Mouse (Mus musculus) right cerebral cortex, postnatal 4 days (tissue): ENCODE results near the gene F2rl3.

Experiments used
- DNase-seq: peaks from one replicate; pipeline ENCODE4 v3.0.0-alpha.2; 2022

F2rl3 gene

DNA sequence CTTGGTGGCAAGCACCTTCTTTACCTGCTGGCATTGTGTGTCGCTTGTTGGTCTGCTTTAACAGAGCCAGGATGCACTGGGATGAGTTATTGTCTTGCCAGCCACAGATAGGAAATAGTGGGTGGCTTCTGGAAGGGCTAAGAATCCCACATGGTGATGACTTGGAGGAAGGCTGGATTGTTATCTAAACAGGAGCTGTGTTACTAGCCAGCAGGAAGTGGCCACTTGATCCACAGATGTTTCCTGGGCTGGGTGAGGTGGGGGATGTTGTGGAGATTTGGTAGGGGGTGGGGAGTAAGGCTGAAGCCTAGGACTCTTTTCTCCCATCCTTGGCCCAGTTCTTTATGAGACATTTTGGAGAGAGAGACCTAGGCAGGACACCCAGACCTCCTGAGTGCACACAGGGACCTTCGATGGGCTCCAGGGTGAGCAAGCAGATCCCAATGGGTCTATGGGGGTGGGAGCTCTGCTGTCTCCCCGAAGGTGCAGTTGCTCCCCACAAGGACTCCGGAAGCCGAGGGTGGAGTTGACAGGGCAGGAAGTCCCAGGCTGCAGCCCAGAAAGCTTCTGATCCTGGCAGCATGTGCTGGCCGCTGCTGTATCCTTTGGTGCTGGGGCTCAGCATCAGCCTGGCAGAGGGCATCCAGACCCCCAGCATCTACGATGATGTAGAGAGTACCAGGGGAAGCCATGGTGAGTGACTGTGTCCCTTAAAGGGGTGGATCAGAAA is at the start of gene F2rl3:
Gene F2rl3, plus strand, starts transcription at position 559 of the 730 bp plus-strand sequence.
- DNase-seq: no peak

DNA sequence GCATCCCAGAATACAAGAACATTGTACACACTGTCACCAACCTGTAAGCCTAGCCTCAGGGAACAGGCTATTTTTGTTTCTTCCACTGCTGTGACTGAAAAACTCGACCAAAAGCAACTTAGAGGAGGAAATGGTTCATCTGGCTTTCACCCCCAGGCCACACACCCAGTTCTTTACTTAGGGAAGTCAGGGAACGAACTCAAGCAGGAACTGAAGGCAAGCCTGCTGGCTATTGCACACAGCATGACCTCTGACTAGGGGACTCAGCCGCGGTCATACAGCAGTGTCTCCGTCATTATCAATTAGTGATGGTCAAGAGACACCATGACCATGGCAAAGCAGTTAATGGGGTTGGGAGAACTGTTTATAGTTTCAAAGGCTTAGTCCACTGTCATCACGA is 49.1 kb upstream of the F2rl3 start:
- DNase-seq: no peak

DNA sequence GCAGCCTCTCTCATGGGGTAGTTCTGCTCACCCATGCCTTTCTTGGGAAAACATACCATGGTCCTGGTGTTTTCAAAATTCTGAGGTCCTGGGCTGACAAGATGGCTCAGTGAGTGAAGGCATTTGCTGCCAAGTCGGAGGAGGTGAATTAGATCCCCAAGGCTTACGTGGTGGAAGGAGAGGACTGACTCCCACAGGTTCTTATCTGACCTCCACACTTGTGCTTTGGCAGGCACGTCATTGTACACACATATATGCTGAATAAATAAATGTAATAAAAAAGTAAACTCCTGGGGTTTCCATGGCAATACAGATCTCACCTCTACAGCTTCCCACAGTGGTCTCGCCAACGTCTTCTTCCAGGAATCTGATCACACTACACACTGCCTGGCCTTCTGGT is 45.1 kb upstream of the F2rl3 start:
- DNase-seq: no peak

DNA sequence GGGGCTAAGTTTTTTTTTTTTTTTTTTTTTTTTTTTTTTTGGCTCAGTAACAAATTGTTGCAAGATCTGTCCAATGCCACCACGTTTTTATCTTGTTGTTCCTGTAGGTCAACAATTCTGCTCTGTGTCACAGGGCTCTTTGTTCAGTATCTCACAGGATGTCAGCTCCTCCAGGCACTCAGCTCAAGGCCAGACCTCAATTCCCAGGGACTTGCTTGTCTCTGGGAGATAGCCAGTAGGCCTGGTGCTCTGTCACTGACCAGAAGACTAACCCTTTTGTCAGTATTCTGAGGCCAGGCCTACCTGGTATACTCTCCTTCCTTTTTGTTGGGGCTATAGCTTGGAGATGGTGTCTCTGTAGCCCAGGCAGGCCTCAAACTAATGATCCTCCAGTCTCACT is 41.1 kb upstream of the F2rl3 start:
- no peak for DNase-seq

DNA sequence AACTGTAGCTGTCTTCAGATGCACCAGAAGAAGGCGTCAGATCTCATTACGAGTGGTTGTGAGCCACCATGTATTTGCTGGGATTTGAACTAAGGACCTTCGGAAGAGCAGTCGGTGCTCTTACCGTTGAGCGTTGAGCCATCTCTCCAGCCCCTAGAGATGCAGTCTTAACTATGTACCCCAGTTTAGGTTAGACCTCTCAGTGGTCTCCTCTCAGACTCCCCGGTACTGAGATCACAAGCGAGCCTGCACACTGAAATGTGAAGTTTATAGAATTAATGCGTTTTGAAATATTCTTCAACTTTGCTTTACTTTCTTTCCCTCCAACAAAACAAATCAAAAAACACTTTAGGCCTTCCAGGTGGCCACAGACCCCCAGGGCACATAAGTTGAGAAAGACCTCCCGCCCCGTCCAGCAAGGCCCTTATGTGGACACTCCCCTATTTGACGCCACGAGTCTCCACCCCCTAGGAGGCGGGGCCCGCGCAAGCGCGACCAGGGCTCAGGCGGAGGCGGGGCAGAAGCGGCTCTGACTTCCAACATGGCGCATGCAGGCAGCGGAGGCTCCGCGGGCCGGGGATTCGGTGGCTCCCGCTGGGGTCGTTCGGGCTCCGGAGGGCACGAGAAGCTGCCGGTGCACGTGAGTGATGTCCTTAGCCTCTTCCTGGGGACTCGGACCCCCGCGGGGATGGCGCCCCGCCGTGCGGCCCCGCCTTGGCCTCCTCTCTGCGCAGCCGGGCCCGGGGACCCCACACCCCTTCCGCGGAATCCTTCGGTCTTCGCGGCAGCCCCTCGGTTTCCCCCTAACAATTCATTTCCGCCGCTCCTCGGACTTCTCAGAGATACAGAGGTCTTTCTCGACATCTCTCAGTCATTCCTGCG is 38.7 kb upstream of the F2rl3 start, which contains the start of gene Sin3b:
Gene Sin3b, plus strand, starts transcription at position 517 of the 882 bp plus-strand sequence.
- DNase-seq: peak; percentile 92

DNA sequence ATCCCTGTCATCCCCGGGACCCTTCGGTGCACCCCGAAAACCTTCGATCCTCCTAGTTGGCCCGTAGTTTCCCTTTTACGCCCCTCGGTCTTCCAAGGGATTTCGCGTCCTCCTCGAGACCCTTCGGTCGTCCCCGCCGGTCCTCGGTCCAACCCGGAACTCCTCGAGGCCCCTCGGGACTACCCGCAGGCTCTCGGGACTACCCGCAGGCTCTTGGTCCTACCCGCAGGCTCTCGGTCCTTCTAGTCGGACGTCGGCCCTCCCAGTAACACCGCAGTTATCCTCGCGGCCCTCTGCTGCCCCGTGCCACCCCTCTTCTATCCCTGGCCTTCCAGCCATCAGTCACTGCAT is 38.1 kb upstream of the F2rl3 start:
- peak; percentile 41 for DNase-seq

DNA sequence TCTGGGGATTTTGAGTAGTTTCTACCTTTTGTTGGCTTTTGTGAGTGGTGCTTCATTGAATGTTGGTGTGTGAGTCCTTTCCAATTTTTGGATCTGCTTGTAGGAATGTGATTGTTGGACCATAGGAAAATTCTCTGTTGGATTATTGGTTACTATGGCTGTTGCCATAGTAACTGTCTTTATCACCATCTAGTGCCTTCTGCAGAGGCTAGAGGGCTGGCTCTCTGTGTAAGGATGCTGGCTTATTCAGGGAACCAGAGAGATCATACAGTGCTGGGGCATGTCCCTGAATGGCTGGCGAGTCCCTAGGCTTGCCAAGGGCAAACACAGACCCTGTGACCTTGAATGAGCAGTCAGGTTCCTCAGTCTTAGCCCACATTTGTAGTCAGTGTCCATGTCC is 33.0 kb upstream of the F2rl3 start:
- no peak for DNase-seq

DNA sequence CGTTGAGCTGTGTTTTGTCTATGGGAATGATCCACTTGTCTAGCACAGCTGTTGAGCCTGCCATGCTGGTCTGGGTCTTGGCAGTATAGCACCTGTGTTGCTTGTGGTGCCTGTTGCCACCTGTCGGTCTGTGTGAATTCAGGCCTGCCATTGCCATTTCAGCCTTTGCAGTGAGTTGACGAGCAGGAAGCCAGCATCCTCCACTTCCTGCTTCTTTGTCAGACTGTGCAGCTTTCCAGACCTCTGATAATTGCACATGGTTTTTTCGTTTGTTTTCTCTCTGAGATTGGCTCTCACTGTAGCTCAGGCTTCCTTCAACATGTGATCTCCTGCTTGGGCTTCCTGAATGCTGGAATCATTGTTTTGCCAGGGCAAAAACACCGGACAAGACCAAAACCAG is 26.7 kb upstream of the F2rl3 start:
- no peak for DNase-seq

DNA sequence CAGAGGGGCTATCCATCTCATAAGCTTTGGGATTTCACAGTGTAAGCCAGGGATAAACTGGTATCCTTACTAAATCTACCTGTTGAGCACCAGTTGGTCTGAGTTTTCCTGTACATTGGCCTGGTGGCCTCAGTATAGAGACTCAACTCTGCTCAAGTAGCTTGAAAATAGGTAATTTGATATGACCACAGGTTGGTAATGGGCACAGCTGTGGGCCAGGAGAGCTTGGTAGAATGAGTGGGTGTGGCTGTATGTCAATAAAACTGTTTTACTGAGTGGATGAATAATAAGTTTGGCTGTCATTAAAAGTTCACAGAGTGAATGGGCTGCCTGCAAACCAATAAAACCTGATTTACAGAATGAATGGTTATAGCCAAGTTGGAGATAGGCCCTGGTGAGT is 24.8 kb upstream of the F2rl3 start:
- no peak for DNase-seq

DNA sequence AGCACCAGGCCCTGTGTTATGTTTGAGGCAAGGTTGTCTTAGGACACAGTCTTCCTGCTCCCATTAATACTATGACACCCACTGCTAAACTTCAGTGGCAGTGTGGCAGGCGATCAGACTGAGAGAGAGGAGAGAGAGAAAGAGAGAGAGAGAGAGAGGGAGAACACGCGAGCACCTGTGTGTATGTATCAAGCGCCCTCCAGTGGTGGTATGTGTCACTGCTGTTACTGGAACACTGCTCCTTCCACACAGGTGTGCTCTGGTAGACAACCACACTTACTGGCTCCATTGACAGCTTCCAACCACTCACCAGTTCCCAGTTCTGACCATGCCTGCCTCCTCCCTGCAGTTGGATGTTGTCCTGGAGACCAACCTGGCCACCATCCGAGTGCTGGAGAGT is 15.6 kb upstream of the F2rl3 start:
- peak; percentile 39 for DNase-seq

DNA sequence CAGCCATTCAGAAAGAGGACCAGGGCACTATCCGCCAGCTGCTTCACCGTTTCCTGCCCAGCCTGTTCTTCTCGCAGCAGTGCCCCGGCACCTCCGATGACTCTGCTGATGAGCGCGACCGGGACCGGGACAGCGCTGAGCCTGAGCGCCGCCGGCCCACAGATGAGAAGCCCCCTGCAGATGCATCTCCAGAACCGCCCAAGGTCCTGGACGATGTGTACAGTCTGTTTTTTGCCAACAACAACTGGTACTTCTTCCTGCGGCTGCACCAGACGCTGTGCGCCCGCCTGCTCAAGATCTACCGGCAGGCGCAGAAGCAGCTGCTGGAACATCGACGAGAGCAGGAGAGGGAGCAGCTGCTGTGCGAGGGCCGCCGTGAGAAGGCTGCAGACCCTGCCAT is 11.8 kb upstream of the F2rl3 start:
- DNase-seq: peak; percentile 1

DNA sequence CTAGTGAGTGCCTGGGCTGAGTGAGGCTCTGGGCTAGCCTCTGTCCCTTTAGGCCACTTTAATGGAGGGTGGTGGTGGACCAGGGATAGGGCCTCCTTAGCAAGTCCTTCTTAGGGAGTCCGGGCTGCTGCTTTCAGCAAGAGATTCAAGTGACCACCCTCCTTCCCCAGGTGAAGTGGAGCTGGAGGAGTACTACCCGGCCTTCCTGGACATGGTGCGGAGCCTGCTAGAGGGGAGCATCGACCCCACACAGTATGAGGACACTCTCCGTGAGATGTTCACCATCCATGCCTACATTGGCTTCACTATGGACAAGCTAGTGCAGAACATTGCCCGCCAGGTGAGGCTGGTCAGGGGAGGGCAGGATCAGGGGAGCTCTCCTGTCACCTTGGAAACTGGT is 11.4 kb upstream of the F2rl3 start:
- DNase-seq: peak; percentile 1

DNA sequence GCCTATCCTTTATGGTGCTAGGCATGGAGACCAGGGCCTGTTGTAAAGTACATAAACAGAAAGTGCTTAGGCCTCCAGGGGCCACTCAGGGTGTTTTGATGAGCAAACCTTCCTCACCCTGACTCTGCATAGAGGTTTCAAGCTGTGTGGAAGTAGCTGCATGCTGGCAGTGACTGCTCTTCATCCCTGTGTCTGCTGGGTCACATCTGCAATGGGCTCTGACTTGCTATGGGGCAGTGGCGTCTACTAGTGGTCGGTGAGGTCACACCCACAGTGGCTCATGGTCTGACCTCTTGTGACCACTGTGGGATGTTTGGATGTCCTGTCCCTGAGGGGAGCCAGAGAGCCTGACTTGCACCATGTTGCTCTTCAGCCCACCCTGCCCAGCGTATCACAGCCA is 10.6 kb upstream of the F2rl3 start:
- DNase-seq: peak; percentile 0

DNA sequence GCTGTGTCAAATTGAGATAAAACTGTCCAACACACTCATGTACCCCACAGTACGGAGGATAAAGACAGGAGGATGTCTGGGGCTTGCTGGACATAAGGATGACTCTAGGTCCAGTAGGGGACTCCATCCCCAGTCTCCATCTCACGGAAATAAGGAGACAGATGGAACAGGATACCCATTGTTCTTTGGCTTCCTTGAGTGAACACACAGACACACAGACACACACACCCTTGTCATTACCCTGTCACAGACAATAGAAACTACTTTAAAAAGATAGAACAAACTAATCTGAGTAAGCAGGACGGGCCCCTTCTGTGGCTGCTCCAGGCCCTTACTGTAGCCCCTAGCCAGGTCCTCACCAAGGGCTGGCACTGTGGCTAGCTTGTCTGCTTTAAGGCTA is 9.4 kb upstream of the F2rl3 start:
- peak; percentile 2 for DNase-seq

DNA sequence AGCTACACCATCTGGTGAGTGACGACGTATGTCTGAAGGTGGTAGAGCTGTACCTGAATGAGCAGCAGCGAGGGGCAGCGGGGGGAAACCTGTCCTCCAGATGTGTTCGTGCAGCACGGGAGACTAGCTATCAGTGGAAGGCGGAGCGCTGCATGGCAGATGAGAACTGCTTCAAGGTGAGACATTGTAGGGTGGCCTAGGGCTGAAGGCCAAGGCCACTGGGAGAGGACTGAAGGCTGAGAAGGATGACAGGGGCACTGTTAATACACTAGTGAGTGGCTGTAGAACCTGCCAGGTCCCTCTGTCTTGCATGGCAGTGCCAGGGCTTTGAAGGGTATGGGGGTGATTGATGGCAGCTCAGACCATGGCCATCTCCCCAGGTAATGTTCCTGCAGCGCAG is 8.5 kb upstream of the F2rl3 start:
- DNase-seq: no peak

DNA sequence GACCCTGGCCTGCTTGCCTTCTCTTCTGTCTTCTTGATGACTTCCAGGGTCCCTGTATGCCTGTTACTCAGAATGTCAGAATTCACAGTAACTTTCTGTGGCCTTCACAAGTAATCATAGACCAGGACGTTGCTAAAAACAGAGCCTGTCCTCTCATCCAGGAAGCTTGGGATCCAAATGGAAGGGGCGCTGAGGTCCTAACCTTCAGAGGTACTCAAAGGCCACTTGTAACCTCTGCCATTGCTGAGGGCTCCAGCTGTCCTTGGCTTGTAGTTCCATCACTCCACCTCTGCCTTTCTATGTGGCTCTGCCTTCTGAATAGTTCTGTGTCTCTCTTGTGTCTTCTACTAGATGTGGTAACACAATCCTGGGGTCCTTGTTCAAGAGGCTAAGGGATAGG is 7.9 kb upstream of the F2rl3 start:
- DNase-seq: no peak

DNA sequence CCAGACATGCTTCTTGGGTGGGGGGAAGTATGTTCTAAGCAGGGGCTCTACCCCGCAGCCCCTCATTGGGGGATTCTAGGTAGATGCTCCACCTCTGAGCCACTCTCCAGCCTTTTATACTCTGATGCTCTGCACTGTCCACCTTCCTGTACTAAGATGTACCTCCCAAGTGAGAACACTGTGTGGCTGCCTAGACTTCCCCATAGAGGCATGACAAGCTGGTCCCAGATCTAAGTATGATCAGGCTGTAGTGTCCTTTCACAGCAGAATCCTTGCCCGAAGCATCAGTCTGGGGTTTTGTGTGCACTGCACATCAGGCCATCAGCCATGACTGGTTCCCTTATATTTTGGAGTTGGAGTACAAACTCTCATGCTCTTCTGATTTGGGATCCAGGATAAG is 5.6 kb upstream of the F2rl3 start:
- DNase-seq: no peak

DNA sequence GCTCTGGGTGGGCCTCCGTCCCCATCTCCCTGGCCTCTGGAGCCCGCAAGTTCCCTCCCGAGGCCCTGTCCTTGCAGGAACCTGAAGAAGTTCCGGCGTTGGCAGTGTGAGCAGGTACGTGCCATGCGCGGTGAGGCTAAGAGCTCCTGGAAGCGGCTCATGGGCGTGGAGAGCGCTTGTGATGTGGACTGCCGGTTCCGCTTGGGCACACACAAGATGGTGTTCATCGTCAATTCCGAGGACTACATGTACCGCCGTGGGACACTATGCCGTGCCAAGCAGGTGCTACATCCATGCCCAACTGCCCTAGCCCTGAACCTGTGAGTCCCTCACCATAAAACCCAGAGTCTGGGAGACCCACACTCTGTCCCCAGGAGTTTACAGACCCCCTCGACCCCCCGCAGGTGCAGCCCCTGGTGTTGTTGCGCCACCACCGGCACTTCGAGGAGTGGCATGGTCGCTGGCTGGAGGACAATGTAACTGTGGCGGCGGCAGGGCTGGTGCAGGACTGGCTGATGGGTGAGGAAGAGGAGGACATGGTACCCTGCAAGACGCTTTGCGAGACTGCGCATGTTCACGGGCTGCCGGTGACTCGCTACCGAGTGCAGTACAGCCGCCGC is 4.8 kb upstream of the F2rl3 start:
- no peak for DNase-seq

DNA sequence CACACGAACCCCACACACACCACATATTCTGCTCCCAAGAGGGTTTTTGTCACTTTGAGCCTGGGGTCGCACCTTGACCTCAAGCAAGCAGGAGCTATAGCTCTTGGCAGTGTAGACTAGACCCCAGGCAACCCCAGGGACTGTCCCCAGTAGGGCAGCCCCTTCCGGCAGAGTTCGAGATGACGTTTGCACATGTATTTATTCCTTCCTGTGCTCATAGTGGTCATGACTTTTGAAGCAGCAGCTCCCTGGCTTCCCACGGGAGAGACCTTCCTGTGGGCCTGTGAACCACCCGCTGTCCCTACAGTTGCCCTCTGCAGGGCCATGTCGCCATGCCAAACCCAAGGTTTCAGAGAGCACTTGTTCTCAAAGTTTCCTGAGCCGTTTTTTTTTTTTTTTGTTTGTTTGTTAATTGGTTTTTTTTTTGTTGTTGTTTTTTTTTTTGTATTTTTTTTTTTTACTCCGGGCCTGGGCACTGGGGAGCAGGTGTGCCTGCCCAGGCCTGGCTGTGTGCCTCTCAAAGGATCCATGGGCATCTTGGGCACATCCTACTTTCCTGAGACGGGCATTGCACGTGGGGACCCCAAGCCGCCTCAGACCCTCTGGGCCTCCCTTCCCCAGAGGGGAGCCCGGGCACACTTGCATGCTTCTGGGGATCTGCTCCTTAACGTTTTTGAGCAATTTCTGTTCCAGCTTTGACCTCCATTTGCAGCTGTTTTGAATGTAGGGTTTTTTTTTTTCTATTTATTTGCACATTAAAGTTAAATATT is 4.1 kb upstream of the F2rl3 start:
- DNase-seq: peak; percentile 2

DNA sequence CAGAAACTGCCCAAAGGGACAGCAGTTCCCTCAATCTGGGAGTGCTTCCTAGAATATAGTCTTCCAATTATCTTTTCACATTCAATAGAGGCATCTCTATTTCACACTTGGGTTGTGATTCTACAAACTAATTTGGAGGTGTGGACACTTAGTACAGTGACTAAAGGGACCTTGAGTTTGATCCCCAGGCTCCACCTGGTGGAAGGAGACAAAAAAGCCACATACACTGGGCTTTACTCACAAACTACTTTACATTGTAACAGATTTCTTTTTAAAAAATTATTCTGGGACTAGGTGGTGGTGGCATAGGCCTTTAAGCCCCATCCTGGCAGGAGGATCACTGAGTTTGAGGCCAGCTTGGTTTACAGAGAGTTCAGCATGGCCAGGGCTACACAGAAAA is 3.4 kb upstream of the F2rl3 start:
- DNase-seq: no peak

DNA sequence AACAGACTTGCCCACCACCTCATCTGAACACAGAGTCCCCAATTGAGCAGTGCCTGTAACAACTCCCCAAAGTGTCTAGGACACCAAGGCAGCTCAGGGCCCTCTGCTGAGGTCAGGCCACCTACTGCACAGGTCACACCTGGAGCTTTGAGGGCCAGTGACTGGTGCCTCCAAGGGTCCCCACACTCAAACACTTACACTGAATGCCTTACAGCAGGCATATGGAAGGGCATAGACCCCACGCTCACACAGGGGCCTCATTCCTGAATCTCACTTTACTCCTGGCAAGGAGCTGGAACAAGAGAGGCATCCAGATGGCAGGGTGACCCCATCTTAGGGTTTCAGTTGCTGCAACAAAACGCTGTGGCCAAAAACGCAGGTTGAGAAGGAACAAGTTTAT is 1.5 kb upstream of the F2rl3 start:
- no peak for DNase-seq

DNA sequence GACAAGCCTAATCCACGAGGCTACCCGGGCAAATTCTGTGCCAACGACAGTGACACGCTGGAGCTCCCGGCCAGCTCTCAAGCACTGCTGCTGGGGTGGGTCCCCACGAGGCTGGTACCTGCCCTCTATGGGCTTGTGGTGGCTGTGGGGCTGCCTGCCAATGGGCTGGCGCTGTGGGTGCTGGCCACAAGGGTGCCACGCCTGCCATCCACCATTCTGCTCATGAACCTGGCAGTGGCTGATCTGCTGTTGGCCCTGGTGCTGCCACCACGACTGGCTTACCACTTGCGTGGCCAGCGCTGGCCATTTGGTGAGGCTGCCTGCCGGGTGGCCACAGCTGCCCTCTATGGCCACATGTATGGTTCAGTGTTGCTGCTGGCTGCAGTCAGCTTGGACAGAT is 626 bp downstream of the F2rl3 start:
- no peak for DNase-seq

DNA sequence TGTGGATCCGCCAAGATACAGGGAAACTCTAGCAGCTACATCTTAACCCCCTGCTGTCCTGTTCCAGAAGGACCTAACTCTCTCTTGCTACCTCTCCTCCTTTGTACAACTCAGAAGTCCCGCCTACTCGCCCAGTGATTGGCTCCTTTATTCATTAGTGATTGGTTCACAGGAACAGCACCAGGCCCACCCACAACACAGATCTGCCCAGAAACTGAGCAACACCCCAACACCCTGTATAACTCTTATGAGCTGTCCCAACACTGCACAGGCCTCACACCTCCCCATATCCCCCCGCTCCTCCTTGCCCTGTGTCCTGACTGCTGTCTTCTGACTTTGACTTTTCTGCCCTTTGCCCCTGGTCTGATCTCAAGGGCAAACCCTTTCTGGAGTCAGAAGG is 4.0 kb downstream of the F2rl3 start:
- DNase-seq: no peak
